Mouse (Mus musculus): ENCODE measurements around the gene Cnih1.

DNA sequence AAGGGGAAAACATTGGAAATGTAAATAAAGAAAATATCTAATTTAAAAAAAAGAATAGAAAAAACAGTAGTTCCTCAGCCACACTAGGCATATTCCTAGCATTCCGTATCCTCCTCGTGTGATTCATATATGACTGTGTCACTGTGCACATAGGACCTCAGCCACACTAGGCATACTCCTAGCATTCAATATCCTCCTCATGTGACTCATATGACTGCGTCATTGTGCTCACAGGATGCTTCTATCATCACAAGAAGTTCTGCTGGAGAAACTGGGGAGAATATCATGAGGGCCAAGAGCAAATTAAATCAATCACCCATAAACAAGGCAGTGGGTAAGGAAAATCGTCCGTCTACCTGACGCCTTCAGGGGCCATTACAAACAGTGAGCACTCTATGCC lies 2.5 kb upstream of the Cnih1 start:
- TF ChIP-seq CTCF (IDR thresholded peaks at IDR 0.05; ENCODE audit: borderline replicate concordance, insufficient read depth, low read depth, low read length): no peak
- TF ChIP-seq POLR2A (IDR thresholded peaks at IDR 0.05; ENCODE audit: borderline replicate concordance, insufficient read depth, low read length): no peak

Measured in cerebellum, adult 2 months (tissue).